Mouse (Mus musculus): ENCODE data around the gene Filip1l. TPM values are rescaled to one million over a fixed set of nuclear protein-coding genes. Genes with fewer than 3 reads are reported as not detected.

Gene Filip1l
- polyA plus RNA-seq (2015; fragmentation: Nextera tagmentation; extraction: Ambion mirVana), result 65.6 and 94.0 TPM in 2 replicates

GRCm38 (mm10) chr16:57352751-57353150, at the start of gene Filip1l:
Filip1l (plus strand) TSS chr16:57353093.

GRCm38 (mm10) chr16:57606444-57607227, 253.7 kb downstream of the Filip1l start, which contains the start of gene Cmss1:
Cmss1 (minus strand) TSS chr16:57606864.

Other genes starting within 250 kb of the Filip1l start
- 33.8 and 39.1 TPM in 2 replicates for gene Tomm70a, start 231.4 kb upstream of the Filip1l start, polyA plus RNA-seq (2015; fragmentation: Nextera tagmentation; extraction: Ambion mirVana)
- 41.1 and 47.6 TPM in 2 replicates for gene Nit2, start 185.8 kb upstream of the Filip1l start, polyA plus RNA-seq (2015; fragmentation: Nextera tagmentation; extraction: Ambion mirVana)
- gene Tbc1d23, start 121.6 kb upstream of the Filip1l start, polyA plus RNA-seq (2015; fragmentation: Nextera tagmentation; extraction: Ambion mirVana), result 19.3 and 20.5 TPM in 2 replicates
- gene Tmem30c, start 60.2 kb upstream of the Filip1l start, polyA plus RNA-seq (2015; fragmentation: Nextera tagmentation; extraction: Ambion mirVana), result not detected in 2 replicates

Measured in urinary bladder, postnatal 0 days (tissue).